Mouse (Mus musculus) gastrocnemius, postnatal 4 days (tissue): ENCODE measurements around the gene Tpmt. TPM values are rescaled to one million over a fixed set of nuclear protein-coding genes. Genes with fewer than 3 reads are reported as not detected.

Source experiments
- DNase-seq, 2 experiments: peaks; one replicate each; pipeline ENCODE4 v3.0.0; 2021 to 2022; ENCODE audit warnings: low spot score in 2 of 2, mixed read lengths in 2 of 2
- long read RNA-seq, 2 experiments: library from polyadenylated mRNA; stranded (forward); transcript quantifications; one replicate each; pipeline ENCODE4 v2.0.0; 2021
- total RNA-seq, 2 experiments: library from RNA; stranded (reverse); gene quantifications; 2 replicates each; pipeline ENCODE4 v1.2.3; 2021

The Tpmt gene
- total RNA-seq = 1 to 10 TPM; 7.0 to 8.6 TPM
- long read RNA-seq, experiment 1, transcript Tpmt-201 (9 exons, 2,708 nt) = major isoform, 6 of 11 reads
- long read RNA-seq, experiment 1, partial matches to known transcripts = 0 of 11 reads
- long read RNA-seq, experiment 1, other reads (novel, unspliced or antisense) = 5 of 11 reads
- long read RNA-seq, experiment 2, partial matches to known transcripts = 1 of 9 reads
- long read RNA-seq, experiment 2, other reads (novel, unspliced or antisense) = 4 of 9 reads

- DNase-seq = peak in 1 of 2 experiments; percentile 31
These were observed at the start of gene Tpmt for GRCm38 (mm10) chr13:47044617-47044947. TSS of gene Tpmt (minus strand) at chr13:47044737.

- DNase-seq = no peak
These were observed 49.3 kb upstream of the Tpmt start for GRCm38 (mm10) chr13:47093791-47094190.

DNA sequence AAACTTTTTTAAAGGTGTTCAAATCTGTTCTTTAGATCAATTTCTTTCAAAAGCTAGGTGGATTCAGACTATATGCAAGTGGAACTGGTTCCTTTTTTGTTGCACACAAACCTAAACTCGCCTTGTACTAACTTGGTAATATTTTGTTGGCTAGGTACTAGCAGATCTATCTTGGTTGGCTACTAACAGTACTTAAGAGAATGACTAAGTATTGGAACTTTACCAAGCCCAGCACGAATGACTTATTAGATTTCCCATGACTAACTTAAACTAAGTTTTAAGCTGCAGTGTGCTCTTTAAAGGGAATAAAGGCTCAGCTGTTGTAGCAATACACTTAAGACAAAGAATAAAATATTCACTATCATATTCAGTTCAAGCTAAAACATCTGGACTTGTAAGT, 44.7 kb upstream of the Tpmt start:
- DNase-seq = no peak

DNA sequence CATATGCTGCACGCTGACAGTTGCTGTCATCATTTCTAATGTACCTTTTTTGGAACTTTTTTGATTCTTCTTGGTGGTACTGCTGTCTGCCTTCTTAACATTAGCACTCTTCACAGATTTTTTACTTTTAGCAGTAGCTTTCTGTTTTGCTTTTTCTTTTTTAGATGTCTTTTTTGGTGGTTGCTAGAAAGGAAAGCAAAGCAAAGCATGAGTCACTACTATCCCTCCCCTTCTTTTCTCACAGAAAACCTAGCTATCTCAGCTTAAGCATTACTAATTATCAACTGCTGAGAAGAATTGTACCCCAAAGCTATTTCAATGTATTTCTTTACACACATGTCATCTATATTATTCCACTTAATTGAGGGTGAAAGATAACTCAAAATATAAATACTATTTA, 43.9 kb upstream of the Tpmt start:
- no peak for DNase-seq

DNA sequence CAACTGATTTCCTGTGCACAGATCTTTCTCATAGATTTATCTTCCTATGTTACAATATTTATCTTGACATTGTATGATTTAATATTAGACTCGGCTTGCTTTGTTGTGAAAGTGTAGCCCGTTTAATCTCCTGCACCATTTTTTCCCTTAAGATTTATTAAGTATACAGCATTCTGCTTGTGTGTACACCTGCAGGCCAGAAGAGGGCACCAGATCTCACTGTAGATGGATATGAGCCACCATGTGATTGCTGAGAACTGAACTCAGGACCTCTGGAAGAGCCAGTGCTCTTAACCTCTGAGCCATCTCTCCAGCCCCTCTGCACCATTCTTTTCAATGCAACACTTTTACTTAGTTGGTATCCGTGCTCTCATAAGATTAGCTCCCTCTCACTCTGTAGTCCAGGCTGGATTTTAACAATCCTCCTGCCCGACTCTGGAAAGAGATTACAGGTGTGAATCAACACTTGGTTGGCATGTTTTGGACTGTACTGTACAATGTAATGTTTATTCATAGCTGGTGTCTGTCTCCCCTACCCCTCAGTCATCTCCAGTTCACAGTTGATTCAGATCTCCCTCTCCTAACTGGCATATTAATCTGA, 36.5 kb upstream of the Tpmt start:
- no peak for DNase-seq

- DNase-seq = no peak
These were observed 34.3 kb upstream of the Tpmt start for GRCm38 (mm10) chr13:47078799-47079198.

- DNase-seq = no peak
These were observed 32.8 kb upstream of the Tpmt start for GRCm38 (mm10) chr13:47077367-47077766.

DNA sequence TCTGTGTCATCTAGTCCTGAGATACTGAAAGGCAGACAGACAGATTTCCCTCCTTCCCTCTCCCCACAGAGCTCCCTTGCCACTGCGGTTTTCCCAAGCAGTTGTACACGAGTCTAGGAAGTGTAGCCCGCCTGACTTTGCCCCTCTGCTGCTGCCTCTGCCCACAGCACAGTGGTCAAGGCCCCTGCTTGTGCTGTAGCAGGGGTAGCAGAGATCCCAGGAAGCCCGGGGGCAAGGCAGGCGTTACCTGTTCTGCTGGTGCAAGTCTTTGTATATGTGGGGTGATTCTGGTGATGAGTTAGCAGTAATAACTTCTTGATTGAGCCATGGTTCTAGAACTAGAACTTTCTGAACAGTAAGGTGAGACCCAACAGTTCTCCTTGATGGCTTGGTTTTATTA, 31.6 kb upstream of the Tpmt start:
- DNase-seq = no peak

DNA sequence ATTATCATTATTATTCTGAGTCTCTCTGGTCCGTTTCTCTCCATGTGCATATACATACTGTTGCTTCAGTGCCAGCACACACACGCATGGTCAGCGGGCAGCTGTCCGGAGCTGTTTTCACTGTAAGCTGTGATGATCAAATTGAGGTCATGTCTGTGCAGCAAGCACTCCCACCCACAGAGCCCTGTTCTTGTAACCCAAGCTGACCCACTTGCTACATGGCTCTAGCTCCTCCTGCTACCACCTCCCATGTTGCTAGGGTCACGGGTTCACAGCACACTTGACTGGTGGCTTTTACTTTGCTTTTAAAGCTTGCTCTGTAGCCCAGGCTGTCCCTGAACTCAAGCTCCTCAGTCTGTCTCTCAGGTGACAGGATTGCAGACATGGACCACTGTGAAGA, 27.9 kb upstream of the Tpmt start:
- no peak for DNase-seq

DNA sequence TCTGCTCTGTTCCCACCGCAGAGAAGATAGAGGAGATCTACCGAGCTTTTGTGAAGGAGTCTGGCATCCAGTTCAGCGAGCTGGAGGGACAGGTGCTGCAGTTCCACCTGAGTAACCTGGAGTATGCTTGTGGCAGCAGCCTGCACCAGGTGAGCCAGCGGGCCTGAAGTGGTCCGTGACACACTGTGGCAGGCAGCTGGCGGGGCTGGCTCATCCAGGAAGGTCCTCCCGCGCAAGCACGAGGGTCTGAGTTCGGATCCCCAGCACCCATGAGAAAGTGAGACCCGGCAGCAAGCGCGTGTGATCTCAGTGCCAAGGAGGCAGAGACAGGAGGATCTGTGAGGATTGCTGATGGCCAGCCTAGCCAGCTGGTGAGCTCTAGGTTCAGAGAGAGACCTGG, 27.3 kb upstream of the Tpmt start:
- DNase-seq = no peak

GRCm38 (mm10) chr13:47070329-47071080, 26.0 kb upstream of the Tpmt start:
- no peak for DNase-seq

DNA sequence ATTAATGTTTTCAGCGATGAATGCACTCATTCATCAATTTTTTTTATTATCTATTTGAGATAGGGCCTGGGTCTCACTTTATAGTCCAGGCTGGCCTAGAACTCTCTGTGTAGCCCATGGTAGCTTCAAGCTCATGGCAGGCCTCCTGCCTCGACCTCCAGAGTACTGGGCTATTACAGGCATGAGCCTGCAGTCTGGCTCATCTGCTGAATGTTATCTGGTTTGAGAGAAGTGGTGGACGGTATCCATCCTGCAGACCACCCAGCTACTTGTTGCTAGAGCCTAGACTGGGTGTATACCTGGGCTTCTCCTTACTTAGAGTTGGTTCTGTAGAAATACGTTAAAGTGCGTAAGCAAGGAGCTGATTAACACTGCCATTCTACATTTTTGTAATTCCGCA, 22.5 kb upstream of the Tpmt start:
- no peak for DNase-seq

- DNase-seq = no peak
These were observed 22.0 kb upstream of the Tpmt start for GRCm38 (mm10) chr13:47066516-47066915.

GRCm38 (mm10) chr13:47063985-47064760, 19.6 kb upstream of the Tpmt start:
- no peak for DNase-seq

- DNase-seq = no peak
These were observed 18.2 kb upstream of the Tpmt start for GRCm38 (mm10) chr13:47062756-47063155.

GRCm38 (mm10) chr13:47056781-47057180, 12.2 kb upstream of the Tpmt start:
- DNase-seq = no peak

DNA sequence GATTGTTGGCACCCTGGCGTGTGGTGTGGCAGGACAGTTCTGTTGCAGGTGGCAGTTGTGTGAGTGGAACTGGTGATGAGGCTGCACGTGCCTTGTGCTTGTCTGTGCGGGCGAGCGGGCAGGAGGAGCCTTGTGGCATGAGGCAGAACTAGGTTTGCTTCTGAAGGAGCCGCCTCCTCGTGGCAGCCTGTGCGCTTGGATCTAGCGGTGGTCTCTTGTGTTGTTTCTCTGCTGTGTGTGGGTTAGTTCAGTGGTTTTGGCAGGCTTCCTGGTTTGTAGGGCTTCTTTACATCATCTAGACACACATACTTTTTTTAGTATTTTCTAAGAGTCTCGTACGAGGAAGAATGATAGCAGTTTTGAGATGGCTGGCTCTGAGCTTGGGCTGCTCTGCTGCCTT, 11.6 kb upstream of the Tpmt start:
- no peak for DNase-seq

DNA sequence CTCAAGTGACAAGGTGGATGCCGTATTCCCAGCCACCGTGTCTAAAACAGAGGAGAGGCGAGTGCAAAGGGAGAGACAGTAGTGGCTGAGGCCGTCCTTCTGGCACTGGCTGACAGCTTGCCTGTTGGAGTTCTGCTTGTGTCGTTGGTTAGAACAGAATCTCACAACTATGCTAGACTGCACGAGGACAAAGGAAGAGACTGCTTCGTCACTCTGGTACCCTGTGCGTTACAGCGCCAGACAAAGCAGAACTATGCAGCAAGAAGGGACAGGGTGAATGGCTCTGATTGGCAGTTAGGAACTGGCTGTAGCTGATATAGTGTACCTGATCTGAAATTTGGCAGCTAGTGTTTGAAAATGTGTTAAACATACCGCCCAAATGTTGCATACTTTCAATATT, 9.4 kb upstream of the Tpmt start:
- no peak for DNase-seq

DNA sequence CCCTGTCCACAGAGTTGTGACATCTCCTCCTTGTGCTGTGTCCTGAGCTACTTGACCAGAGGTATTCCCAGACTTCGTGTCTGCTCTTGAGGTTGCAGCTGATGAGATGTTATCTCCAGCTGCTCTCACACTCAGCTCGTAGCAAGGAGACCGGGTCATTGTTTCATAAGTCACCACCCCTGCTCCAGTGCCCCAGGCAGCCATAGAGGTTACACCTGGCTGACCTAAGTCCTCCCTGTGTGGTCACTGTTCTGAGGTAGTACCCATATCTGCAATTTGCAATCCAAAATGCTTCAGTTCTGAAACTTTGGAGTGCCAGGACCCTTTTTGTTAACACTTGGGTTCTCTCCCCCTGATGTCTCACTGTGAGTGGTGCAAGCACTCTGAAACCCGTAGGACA, 5.5 kb upstream of the Tpmt start:
- no peak for DNase-seq

- DNase-seq = no peak
These were observed 3.5 kb upstream of the Tpmt start for GRCm38 (mm10) chr13:47047996-47048395.

- peak; percentile 17 to 26 for DNase-seq
These were observed 512 bp downstream of the Tpmt start for GRCm38 (mm10) chr13:47043833-47044616.
